Mouse (Mus musculus) lung, postnatal 14 days (tissue): ENCODE data around the gene Igfals.

Source experiments
- DNase-seq: peaks from one replicate; pipeline ENCODE4 v3.0.0; 2021

The Igfals gene

GRCm38 (mm10) chr17:24865776-24866175 is at the start of gene Igfals:
Igfals (plus strand) TSS chr17:24865997.
- DNase-seq, result no peak

- no peak for DNase-seq
Observed at GRCm38 (mm10) chr17:24817503-24817902, 48.3 kb upstream of the Igfals start.

DNA sequence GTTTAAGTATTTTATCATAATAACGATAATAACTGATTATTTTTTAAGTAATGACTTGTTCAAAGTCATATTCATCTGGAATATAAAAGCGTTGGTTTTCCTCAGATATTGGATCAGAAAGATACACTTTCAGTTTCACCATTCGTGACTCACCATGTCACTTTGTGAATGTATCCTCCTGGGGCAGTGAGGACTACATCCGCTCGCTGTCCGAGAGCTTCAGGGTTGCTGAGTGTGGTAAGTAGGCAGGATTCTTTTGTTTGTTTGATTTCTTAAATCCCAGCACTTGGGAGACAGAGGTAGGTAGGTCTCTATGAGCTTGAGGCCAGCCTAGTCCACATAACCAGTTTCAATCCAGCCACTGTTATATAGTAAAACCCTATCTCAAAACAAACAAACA is 47.6 kb upstream of the Igfals start:
- no peak for DNase-seq

GRCm38 (mm10) chr17:24819469-24819868 is 46.3 kb upstream of the Igfals start:
- no peak for DNase-seq

DNA sequence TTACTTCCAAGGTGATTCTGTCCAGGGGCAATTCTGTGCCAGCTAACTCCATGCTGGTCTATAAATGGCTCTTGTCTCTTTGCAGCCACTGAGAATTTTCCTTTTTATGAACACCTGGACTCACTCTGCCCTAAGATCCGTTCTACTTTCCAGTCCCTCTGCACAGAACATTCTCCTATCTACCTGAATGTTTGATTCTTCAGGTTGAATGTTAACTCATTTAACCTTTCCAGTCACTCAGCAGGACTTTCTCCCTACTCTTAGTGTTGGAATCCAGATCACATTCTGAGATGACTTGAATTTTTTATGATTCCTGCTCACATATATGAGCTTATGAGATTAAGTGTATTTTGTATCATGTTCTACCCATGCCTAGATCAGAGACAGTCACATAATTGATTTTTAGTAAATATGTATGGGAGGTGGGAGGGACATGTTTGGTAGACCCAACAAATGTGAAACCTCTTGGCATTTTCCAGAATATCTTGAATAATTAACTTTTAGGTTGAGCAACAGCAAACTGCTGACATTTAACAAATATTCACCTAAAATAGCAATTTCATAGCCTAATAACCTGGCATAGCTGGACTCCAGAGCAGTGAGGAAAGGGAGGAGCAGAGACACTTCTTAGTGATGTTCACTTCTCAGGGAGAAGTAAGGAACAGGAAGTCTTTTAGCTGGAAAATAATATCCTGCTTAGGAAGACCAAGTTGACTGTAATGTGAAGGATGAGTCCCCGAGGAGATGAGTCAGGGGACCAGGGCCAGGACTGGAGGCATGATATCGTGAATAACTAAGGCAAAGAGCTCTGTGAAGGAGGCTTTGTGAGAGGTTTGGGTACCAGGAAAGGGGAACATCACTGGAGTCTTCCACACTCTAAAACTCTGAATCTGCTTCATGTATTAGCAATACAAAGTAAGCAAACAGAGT is 44.2 kb upstream of the Igfals start:
- DNase-seq, result no peak

DNA sequence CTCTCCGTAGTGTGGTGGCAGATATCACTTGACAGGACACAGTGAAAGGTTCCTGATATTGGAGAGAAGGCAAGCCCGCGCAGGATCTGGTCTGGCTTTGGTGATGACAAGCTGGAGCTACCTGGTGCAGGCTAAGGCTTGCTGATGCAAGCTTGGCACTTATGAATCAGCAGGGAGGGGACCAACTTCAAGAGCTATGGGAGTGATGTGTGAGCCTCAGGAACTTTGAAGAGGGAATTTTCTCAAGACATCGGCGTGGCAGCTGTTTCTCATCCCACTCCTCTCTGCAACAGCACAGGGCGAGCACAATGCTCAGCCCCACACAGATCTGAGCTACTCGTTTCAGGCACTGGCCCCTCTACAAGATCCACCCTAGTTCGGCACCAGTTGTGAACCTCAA is 26.0 kb upstream of the Igfals start, which contains the start of gene Hagh:
TSS of gene Hagh (plus strand) at position 302 of the 400 bp plus-strand sequence.
- DNase-seq, result no peak

- DNase-seq, result no peak
Observed at GRCm38 (mm10) chr17:24840341-24840740, 25.5 kb upstream of the Igfals start.

- DNase-seq, result peak; percentile 31
Observed at GRCm38 (mm10) chr17:24841133-24841532, 24.7 kb upstream of the Igfals start.

DNA sequence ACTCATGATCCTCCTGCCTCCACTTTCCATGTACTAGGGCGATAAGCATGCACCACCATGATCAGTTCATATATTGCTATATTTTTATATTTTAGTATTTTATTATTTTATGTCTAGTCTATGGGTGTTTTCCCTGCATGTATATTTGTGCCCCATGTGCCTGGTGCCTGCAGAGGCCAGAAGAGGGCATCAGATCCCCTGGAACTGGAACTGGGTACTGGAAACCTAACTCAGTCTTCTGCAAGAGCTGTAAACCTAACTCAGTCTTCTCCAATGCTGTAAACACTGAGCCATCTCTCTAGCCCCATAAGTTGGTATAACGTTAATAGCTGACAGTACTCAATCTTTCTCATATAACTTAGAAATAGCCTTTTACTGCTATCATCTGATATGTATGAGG is 23.2 kb upstream of the Igfals start:
- no peak for DNase-seq

DNA sequence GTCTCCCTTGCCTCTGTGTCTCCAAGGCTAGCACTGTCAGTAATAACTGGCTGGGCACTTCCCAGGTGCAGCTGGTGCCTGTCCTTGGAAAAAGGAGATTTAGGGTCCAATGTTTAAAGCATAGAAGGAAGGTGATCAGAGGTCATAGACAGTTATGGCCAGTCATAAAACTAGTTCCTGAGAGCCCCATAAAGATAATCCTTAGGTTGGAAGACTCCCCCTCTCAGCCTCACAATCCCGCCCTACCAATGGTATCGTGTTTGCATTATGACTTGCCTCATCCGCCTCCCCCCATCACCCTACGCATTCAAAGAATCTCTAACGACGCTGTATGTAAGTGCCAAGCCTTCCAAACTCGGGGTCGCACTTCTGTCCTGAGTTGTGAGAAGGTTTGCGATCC is 21.3 kb upstream of the Igfals start:
- DNase-seq, result no peak

DNA sequence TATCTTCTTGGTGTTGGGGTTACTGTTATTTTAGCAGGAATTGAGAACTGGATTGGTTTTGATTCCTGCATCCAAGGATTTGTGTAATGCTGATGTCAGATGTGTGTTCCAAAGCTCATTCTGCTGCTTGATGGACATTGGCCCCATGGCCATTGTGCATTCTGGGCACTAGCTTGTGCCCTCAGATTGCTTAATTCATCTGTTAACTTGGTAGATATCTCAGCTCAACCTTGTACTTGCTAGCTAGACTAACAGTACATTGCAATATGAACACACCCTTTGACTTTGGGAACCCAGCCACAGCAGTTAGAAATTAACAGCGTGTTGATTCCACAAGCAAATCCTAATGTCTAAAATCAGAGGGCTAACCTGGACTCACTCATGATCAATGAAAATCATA is 18.4 kb upstream of the Igfals start:
- no peak for DNase-seq

DNA sequence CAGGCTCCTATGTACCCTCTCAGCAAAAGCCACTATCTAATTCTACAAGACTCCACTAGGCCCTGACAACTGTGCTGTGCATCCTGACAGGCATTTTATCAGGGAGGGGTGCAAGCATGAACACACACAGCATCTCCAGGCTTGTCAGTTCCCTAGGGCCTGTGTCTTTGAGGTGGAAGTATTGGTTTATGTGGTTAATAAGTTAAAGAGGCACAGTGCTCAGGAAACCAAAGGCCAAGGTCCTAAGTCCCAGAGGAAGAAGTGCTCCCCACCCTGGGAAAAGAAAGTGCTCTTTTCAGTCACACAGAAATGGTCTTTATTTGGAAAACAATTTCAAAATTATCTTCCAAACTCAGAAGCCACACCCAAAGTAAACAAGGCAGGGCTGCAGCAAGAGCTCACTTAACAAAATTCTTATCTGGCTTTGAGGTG is 17.2 kb upstream of the Igfals start:
- no peak for DNase-seq

DNA sequence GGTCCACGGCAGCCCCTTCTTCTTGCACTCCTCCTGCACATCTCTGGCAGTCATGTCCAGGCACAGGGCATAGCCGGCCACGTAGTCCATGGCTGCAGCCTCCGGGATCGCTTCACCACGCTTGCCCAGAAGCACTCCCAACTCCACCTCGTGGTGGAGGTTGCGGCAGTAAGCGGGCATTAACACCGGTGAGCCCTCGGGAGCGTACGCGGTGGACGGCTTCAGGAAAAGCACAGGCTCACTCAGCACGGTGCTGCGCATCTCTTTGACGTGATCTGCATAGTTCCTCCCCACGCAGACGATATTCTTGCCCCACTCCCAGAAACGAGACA is 16.1 kb upstream of the Igfals start:
- no peak for DNase-seq

DNA sequence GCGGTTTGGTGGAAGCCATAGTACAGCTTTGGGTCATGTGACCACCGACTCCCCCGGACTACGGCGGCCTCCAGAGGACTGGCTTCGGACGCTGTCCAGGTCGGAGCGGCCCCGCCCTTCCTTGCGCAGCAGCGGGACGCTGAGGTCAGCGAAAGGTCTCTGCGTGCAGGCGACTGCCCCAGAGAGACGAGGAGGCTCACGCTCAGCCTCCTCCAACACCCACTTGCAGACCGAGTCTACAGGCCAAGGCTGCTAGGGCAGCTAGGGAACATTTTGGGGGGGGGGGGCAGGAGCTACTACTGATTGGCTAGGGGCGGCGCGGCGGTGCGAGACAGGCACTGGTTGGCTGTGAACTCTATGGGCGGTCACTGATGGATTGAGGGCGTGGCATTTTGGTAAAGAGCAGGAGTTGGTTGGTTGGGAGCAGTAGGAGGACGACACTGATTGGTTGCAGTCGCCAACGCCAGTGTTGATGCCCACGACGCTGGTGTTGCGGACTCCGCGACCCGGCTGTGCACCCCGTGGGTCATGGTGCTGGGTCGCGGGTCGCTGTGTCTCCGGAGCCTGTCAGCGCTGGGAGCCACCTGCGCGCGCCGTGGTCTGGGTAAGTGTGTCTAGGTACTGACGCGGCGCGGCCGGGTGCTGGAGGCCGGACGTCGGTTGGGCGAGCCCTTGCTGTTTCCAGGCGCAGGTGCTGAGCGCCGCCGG is 15.6 kb upstream of the Igfals start, which contains the start of gene Fahd1:
TSS of gene Fahd1 (minus strand) at position 300 of the 708 bp plus-strand sequence.
- peak; percentile 95 for DNase-seq

- DNase-seq, result no peak
Observed at GRCm38 (mm10) chr17:24850773-24851127, 15.0 kb upstream of the Igfals start.

DNA sequence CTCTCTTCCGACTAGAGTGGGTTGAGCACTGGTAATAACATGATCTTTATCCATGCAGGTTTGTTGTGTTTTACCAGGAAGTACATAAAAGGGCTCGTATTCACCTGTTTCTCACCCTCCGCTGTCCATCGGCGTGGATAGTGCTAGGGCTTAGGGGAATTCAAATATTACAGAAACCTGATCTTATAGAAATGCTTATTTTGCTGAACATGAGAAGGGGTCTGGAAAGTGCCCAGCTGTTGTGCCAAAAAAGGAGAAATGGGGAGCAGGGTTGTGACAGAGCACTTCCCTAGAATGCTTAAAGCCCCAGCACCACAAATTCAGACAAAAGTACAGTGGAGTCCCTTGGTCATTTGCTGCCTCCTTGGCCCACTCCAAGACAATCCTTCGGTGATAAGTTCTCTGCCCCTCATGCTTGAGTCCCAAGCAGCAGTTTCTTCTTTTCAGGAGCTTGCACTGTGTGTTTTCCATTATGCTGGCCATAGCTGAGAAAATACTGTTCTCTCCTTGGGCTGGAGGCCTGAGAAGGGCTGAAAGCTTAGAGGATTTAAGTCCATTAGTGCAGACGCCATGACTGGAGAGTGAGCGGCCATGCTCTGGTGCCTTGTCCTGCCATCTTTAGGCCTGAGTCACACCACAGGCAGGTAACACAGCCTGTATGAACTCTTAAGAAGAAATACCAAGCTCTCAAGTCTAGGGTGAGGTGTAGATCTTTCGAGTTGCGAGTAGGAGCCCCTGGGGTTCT is 14.2 kb upstream of the Igfals start:
- no peak for DNase-seq

- DNase-seq, result no peak
Observed at GRCm38 (mm10) chr17:24855838-24856464, 9.8 kb upstream of the Igfals start.

GRCm38 (mm10) chr17:24856589-24856988 is 9.2 kb upstream of the Igfals start:
- DNase-seq, result no peak

DNA sequence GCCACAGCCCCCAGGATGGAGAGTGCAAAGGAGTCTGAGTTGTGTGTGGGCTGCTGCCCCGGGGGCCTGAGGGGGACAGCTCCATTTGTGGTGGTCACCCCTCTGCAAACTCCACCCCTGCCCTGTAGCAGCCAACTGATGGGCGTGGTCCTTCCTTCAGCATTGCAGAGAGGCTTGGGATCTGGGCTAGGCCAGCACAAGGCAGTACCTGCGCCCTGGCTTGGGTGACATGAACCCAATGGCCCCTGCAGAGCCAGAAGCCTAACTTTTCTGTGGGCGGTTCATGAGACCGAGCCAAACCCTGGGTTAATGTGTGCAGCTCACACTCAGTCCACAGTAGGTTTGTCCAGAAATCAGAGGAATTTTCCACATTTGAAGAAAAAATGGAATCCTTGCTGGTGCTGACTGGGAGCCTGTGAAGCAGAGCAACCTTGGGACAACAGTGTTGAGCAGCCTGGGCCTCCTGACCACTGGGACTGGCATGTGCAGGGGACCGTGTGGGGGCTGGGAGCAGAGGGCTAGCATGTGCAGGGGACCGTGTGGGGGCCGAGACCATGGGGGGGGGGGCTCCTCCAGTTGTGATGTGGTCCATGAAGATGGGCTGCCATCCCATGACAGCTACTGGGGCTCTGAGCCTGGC is 7.8 kb upstream of the Igfals start:
- no peak for DNase-seq

GRCm38 (mm10) chr17:24858967-24859366 is 6.8 kb upstream of the Igfals start:
- no peak for DNase-seq

DNA sequence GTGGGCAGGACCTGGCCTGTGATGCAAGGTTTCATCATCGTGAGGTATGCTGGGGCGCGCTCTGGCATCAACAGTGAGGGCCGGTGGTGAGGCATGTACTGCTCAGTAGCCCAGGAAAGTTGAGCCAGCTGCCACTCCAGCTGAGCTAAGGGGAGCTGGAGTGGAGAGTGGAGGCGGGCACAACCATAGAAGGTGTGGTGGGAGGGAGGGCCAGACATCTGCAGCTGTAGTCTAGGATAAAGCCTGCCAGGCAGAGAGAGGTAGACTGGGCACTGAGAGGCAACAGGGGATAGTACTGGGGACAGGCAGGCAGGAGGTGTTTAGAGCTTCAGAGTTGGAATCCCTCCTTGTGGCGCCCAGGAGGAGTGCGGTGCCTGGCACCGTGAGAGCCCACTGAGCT is 5.7 kb upstream of the Igfals start:
- DNase-seq, result no peak

DNA sequence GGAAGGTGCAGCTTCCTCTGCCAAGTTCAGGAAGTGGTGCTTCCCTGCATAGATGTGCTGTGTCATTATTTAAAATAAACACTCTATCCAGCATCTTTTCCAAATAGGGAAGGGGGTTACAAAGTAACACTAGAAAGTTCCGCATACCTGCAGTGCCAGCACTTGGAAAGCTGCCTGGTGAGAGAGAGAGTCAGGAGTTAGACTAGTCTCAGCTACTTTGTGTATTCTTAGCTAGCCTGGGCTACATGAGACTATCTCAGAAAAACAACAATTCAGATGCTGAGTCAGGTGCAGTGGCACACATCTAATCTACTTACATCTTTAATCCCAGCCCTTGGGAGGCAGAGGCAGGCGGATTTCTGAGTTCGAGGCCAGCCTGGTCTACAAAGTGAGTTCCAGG is 4.0 kb upstream of the Igfals start:
- DNase-seq, result no peak
